Mouse (Mus musculus): ENCODE results near the gene Pde1a.

DNA sequence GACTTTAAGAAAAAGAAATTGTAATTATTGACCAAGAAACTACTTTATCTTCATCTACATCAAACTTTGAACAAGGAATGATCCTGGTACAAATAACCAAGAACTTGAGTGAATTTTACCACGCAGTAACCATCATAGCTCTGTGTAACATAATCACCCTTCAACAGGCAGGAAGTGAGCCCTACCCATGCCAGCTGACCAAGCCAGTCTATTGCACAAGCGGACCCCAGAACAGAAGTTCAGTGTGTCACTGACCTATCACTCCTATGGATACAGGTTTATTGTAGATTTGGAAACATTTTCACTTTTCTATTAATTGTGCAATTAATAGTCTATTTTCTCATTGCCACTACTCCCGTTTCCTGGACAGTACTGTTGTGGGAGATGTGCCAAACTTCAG lies 3.4 kb upstream of the Pde1a start:
- TF ChIP-seq CTCF (IDR thresholded peaks at IDR 0.05; ENCODE audit: insufficient read depth, low read length) (no peak), POLR2A (IDR thresholded peaks at IDR 0.05; ENCODE audit: borderline replicate concordance, extremely low read depth, low read depth, low read length) (no peak)

All from lung, adult 2 months (tissue).